Mouse (Mus musculus) leukemia stem cell, adult 10-12 weeks (primary cell): ENCODE measurements around the gene Map3k1. TPM values are rescaled to one million over a fixed set of nuclear protein-coding genes. Genes with fewer than 3 reads are reported as not detected.

Experiments
- polyA plus RNA-seq: library from polyadenylated mRNA; stranded (reverse); fragments of >175 nt; gene quantifications from 2 replicates; pipeline ENCODE4 v1.2.3, GENCODE M21; 2012; ENCODE audit warnings: low replicate concordance

Map3k1 gene
- polyA plus RNA-seq: 40.2 and 46.1 TPM in 2 replicates

DNA sequence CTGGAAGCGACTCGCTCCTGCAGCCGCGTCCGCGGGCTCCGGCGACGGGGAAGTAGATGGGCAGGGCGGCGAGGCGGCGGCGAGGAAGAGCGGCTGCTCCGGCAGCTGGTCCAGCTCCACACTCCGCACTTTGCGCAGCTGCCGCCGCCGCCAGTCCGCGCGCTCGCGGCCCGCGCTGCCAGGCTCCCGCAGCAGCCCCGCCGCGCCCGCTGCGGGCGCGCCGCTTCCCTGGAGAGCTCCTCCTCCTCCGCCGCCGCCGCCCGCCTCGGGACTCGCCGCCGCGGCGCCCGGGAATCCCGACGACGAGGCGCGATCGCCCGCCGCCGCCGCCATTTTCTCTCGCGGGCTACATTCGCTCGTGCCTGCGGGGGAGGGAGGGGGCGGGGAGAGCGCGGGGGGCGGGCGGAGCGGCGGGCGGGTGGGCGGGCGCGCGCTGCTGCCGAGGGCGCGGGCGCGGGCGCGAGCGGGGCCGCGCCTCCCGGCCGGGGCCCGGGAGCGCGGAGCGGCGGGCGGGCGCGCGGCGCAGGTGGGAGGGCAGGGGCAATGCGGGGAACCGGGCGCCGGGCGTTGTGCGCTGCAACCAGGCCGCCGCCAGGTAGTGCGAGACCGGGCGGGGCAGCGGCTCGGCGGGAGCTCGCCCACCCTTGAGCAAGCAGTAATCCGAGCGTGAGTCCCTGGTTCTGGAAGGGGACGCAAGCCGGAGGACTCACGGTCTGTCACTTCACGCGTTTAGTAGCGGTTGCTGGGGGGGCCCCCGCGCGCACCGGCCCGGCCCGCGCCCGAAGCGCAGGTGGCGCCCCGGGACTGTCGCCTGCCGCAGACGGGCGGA lies at the start of gene Map3k1:
Map3k1 (minus strand) TSS at position 357 of the 829 bp plus-strand sequence.

Other genes with a start within 250 kb of the Map3k1 start
- gene Gm10198, start 216.2 kb downstream of the Map3k1 start, polyA plus RNA-seq: not detected in 2 replicates
- gene Mier3, start 128.0 kb downstream of the Map3k1 start, polyA plus RNA-seq: 1.0 and 3.0 TPM in 2 replicates